Mouse (Mus musculus) hindbrain, embryonic 13.5 days (tissue): ENCODE results near the gene Chrdl2. TPM values are rescaled to one million over a fixed set of nuclear protein-coding genes. Genes with fewer than 3 reads are reported as not detected.
"Not testable (repeated sequence)": the region's sequence is repeated elsewhere in the genome, so short reads cannot be mapped to it uniquely, and the experiment has no call there.

ENCODE experiments used
- ATAC-seq: fragments of 200-750 bp; cut with Nextera tagmentation; 2 replicates; pipeline ENCODE4 v1.8.0; 2017; ENCODE audit warnings: moderate TSS enrichment; ENCODE audit not compliant: low FRiP score
- H3K27ac ChIP-seq: fragments of 300-500 bp; sonication (generic); 2 replicates; pipeline ENCODE4 v1.5.1; 2015; ENCODE audit warnings: inconsistent platforms, mild to moderate bottlenecking, moderate library complexity
- H3K27me3 ChIP-seq: fragments of 300-500 bp; sonication (generic); 2 replicates; pipeline ENCODE4 v1.6.1; 2015; ENCODE audit warnings: mild to moderate bottlenecking, inconsistent platforms
- H3K36me3 ChIP-seq: fragments of 300-500 bp; sonication (generic); 2 replicates; pipeline ENCODE4 v1.6.1; 2015; ENCODE audit warnings: mild to moderate bottlenecking, inconsistent platforms
- H3K4me1 ChIP-seq: fragments of 300-500 bp; sonication (generic); replicated peaks from 2 replicates; pipeline ENCODE4 v1.6.1; 2015; ENCODE audit warnings: inconsistent platforms
- H3K4me2 ChIP-seq: fragments of 300-500 bp; sonication (generic); 2 replicates; pipeline ENCODE4 v1.6.1; 2015; ENCODE audit warnings: inconsistent platforms, mild to moderate bottlenecking, moderate library complexity
- H3K4me3 ChIP-seq: fragments of 300-500 bp; sonication (generic); 2 replicates; pipeline ENCODE4 v1.5.1; 2015; ENCODE audit warnings: mild to moderate bottlenecking, inconsistent platforms
- H3K9ac ChIP-seq: fragments of 300-500 bp; sonication (generic); 2 replicates; pipeline ENCODE4 v1.6.1; 2015; ENCODE audit warnings: mild to moderate bottlenecking, inconsistent platforms
- H3K9me3 ChIP-seq: fragments of 300-500 bp; sonication (generic); 2 replicates; pipeline ENCODE4 v1.6.1; 2016; ENCODE audit warnings: inconsistent platforms
- WGBS: fragments of 180-500 bp; shearing (Covaris S2); methylation state at CpG from one replicate; pipeline ENCODE4 v1.1.7; 2015; 5-methylcytosine and 5-hydroxymethylcytosine counted together
- polyA plus RNA-seq: library from polyadenylated mRNA; unstranded; fragments of >200 nt; fragmentation: Nextera tagmentation; extraction: Ambion mirVana; gene quantifications from 2 replicates; pipeline ENCODE4 v1.2.1, GENCODE M21; 2015

The Chrdl2 gene
- polyA plus RNA-seq, 1 experiment from 2014 or later, result 0.42 TPM

DNA sequence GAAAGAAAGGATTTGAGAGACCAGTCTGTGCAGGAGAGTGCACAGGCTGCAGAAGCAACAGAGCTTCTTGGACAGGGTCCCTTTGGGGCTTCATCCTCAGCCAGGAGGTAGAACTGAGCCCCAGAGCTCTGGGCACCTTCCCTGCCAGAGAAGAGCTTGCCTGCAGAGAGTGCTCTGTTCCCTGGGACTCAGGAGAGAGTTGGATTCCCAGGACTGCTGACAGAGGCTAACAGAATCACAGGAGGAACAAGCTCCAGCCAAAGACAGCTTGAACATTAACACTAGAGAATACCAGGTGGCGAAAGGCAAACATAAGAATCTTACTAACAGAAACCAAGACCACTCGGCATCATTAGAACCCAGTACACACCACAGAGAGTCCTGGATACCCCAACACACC, 47.0 kb downstream of the Chrdl2 start:
- not testable (repeated sequence) for H3K9ac ChIP-seq, H3K27ac ChIP-seq, H3K27me3 ChIP-seq, H3K4me1 ChIP-seq, H3K4me3 ChIP-seq, ATAC-seq, H3K36me3 ChIP-seq, H3K4me2 ChIP-seq, H3K9me3 ChIP-seq
- WGBS, result 98% methylated on average over 2 of the region's 2 CpGs

DNA sequence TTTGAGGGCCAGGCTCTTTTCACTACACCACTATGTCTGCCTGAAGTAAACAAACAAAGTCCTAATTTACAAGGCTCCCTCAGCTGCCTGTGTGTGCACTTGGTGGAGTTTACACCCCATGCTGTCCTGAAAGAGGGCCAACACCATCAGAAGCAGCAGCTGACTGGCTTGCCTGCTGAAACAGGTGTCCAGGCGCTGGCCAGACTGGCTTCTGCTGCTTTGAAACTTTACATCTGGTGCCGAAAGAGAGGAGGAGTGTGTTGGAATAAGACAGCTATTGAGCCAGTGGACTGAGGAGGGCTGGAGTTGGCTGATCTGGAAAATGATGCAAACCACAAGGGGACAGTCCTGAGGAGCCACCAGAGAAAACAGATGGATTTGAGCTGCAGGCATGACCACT, 68.0 kb downstream of the Chrdl2 start:
- Histone ChIP-seq H3K9me3 (no peaks in the 10 kb centered on the region), H3K4me2 (no peak overlapping the region), H3K36me3 (peaks cover 16% of the 10 kb centered on the region), H3K4me3 (no peak overlapping the region), H3K27ac (no peak overlapping the region), H3K27me3 (no peaks in the 10 kb centered on the region), H3K4me1 (no peaks in the 10 kb centered on the region), H3K9ac (no peak overlapping the region)
- ATAC-seq, result no peak
- 89% methylated on average over 2 of the region's 2 CpGs for WGBS

DNA sequence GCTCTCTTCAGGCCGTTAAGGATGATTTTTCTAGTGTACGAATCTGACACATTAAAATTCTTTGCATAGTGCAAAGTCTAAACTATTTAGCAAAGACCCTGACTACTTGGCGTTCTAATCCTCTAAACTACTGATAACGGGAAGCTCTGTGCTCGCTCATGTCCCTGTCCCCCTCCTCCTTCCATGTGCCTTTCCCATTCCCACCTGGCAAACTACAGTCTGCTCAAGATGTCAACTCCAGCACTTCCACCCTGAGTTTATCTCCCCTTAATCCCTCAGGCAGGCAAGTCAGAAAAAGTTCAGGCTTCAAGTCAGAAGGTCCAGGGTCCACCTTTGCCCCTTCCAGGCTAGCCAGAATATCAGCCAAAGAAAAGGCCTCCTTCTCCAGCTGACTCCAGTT, 70.3 kb downstream of the Chrdl2 start:
- ATAC-seq, result no peak
- Histone ChIP-seq H3K9me3 (no peaks in the 10 kb centered on the region), H3K36me3 (peaks cover 22% of the 10 kb centered on the region), H3K4me3 (no peak overlapping the region), H3K4me2 (no peak overlapping the region), H3K9ac (no peak overlapping the region), H3K27ac (no peak overlapping the region), H3K4me1 (no peaks in the 10 kb centered on the region), H3K27me3 (no peaks in the 10 kb centered on the region)
- 93% methylated on average over 5 of the region's 5 CpGs for WGBS

DNA sequence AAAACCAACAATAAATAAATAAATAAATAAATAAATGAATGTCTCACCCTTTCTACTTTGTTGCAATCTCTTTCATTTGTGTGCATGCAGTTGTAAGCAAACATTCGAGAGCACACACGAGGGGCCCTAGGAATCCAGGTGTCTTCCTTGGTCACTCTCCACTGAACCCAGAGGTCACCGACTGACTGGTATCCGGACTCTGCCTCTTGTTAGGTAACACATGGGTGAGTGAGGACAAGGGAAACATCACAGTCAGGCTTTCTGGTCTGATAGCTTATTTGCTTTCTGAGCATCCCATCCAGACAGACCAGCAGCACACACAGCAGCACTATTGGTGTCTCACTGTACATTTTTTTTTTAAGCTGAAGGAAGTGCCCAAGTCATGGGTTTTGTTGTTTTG, 71.1 kb downstream of the Chrdl2 start:
- Histone ChIP-seq H3K9ac (no peak overlapping the region), H3K27ac (no peak overlapping the region), H3K4me2 (no peak overlapping the region), H3K4me1 (no peaks in the 10 kb centered on the region), H3K9me3 (no peaks in the 10 kb centered on the region), H3K27me3 (no peaks in the 10 kb centered on the region), H3K36me3 (peaks cover 27% of the 10 kb centered on the region), H3K4me3 (no peak overlapping the region)
- no peak for ATAC-seq
- WGBS, result 93% methylated on average over 4 of the region's 4 CpGs

DNA sequence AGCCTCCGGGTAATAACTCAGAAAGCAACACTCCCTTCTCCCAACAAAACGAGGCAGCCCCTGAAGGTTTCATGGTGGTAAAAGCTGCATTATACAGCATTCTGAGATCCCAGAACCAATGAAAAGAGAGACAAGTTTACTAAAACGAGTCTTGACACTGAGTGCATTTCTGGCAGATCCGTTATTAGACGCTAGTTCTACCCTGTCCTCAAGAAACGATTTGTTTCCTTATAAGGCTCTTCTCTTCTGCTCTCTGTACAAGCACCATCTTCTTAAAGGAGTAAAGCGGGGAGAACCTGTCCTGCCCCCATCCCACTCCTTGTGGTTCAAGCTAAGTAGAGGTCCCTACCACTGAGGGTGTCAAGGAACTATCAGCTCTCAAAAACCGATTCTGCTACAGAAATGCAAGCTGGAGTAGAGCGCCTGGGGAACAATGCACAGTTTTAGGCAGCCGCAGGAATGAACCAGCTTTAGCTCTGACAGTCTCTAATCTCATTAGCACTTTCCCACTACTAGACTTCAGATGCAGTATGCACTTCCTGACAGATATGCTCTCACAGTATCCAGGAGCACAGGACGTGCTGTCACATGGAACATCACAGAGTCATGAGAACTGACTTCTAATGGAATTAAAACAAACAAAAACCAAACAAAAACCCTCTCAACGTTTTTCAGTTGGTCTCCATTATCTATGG, 74.3 kb downstream of the Chrdl2 start:
- H3K27ac ChIP-seq, result no peak overlapping the region
- H3K27me3 ChIP-seq, result no peaks in the 10 kb centered on the region
- WGBS, result 79% methylated on average over 12 of the region's 12 CpGs
- ATAC-seq, result no peak
- peaks cover 59% of the 10 kb centered on the region for H3K36me3 ChIP-seq
- no peak overlapping the region for H3K4me2 ChIP-seq
- H3K9ac ChIP-seq, result no peak overlapping the region
- H3K4me1 ChIP-seq, result no peaks in the 10 kb centered on the region
- H3K4me3 ChIP-seq, result no peak overlapping the region
- no peaks in the 10 kb centered on the region for H3K9me3 ChIP-seq

DNA sequence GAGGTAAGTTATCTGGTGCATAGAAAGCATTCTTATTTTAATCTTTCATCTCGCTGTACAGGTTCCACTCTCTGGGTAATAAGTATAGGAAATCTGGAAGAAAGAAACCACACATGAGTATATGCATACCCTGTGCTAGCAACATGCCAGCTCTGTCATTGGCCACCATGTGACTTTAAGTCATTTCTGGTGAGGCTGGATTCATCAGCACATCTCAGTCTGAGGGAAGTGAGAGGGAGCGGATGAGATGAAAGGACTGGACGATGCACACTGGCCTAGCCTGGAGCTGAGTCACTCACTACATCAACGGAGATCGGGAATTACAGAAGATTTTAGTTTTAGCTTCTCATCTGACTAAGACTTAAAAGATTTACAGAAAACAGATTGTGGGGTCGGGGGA, 76.9 kb downstream of the Chrdl2 start:
- Histone ChIP-seq H3K27ac (no peak overlapping the region), H3K9ac (no peak overlapping the region), H3K4me1 (no peaks in the 10 kb centered on the region), H3K4me2 (no peak overlapping the region), H3K27me3 (no peaks in the 10 kb centered on the region), H3K36me3 (peaks cover 76% of the 10 kb centered on the region), H3K4me3 (no peak overlapping the region), H3K9me3 (no peaks in the 10 kb centered on the region)
- ATAC-seq, result no peak
- 95% methylated on average over 6 of the region's 6 CpGs for WGBS

DNA sequence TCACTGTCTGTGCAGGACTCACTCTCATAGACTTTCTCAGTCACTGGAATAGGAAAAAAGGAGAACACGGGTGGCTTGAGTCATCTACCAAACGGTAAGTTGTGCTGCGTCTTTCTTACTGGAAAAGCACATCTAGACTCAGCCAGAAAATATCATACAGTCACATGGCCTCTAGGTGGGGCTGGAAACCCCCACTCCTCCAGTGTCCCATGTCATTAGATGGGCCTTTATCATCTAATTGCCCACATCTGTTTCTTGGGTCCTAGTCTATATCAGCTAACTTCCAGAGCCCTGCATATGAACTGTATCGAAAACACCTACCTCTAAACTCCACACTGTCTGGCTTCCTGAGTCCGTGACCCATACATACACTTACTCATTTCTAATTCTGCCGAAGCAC, 77.8 kb downstream of the Chrdl2 start:
- no peak overlapping the region for H3K27ac ChIP-seq
- no peak for ATAC-seq
- peaks cover 76% of the 10 kb centered on the region for H3K36me3 ChIP-seq
- H3K9me3 ChIP-seq, result no peaks in the 10 kb centered on the region
- no peaks in the 10 kb centered on the region for H3K4me1 ChIP-seq
- no peak overlapping the region for H3K4me2 ChIP-seq
- no peak overlapping the region for H3K4me3 ChIP-seq
- no peaks in the 10 kb centered on the region for H3K27me3 ChIP-seq
- no peak overlapping the region for H3K9ac ChIP-seq
- WGBS, result 92% methylated on average over 6 of the region's 6 CpGs

Other genes starting within 250 kb of the Chrdl2 start
- not detected in 2 replicates for gene Olfr521, start 242.7 kb upstream of the Chrdl2 start, polyA plus RNA-seq
- gene Neu3, start 177.8 kb upstream of the Chrdl2 start, polyA plus RNA-seq, result 2.2 TPM in 2 replicates
- gene Xrra1, start 147.1 kb upstream of the Chrdl2 start, polyA plus RNA-seq, result 0.51 and 0.72 TPM in 2 replicates
- 331 and 344 TPM in 2 replicates for gene Spcs2, start 142.7 kb upstream of the Chrdl2 start, polyA plus RNA-seq
- gene Rnf169, start 25.7 kb upstream of the Chrdl2 start, polyA plus RNA-seq, result 4.1 and 4.5 TPM in 2 replicates
- 43.7 and 45.0 TPM in 2 replicates for gene Pold3, start 115.4 kb downstream of the Chrdl2 start, polyA plus RNA-seq
- 16.3 and 17.3 TPM in 2 replicates for gene Lipt2, start 153.1 kb downstream of the Chrdl2 start, polyA plus RNA-seq
- 0.58 and 0.66 TPM in 2 replicates for gene Kcne3, start 170.3 kb downstream of the Chrdl2 start, polyA plus RNA-seq
- 21.0 and 21.4 TPM in 2 replicates for gene Pgm2l1, start 221.2 kb downstream of the Chrdl2 start, polyA plus RNA-seq